Mouse (Mus musculus) hematopoietic stem cell, adult 5-6 weeks (primary cell): ENCODE measurements around the gene Hist1h1a. TPM values are rescaled to one million over a fixed set of nuclear protein-coding genes. Genes with fewer than 3 reads are reported as not detected.

Source experiments
- ATAC-seq, 2 experiments: fragments of 125-278 bp in 1 of 2; replicated peaks in 1 of 2; 2 replicates each; pipeline ENCODE4 v1.8.0; 2016 to 2017; ENCODE audit warnings: inconsistent platforms in 2 of 2, mild to moderate bottlenecking in 2 of 2, moderate number of reproducible peaks in 2 of 2, low read depth in 1 of 2, moderate TSS enrichment in 1 of 2; ENCODE audit not compliant: low FRiP score in 2 of 2, poor library complexity in 2 of 2, severe bottlenecking in 2 of 2, insufficient read depth in 1 of 2, low TSS enrichment in 1 of 2
- total RNA-seq: library from RNA; stranded (forward); fragments of 172-1452, 232-1000 nt; gene quantifications from 2 replicates; pipeline ENCODE4 v1.2.3, GENCODE M21; 2017

Gene Hist1h1a
- total RNA-seq, 1 experiment from 2014 or later = 1,487 TPM

- ATAC-seq = no peak
These were observed 10.7 kb upstream of the Hist1h1a start for GRCm38 (mm10) chr13:23752742-23753172.

DNA sequence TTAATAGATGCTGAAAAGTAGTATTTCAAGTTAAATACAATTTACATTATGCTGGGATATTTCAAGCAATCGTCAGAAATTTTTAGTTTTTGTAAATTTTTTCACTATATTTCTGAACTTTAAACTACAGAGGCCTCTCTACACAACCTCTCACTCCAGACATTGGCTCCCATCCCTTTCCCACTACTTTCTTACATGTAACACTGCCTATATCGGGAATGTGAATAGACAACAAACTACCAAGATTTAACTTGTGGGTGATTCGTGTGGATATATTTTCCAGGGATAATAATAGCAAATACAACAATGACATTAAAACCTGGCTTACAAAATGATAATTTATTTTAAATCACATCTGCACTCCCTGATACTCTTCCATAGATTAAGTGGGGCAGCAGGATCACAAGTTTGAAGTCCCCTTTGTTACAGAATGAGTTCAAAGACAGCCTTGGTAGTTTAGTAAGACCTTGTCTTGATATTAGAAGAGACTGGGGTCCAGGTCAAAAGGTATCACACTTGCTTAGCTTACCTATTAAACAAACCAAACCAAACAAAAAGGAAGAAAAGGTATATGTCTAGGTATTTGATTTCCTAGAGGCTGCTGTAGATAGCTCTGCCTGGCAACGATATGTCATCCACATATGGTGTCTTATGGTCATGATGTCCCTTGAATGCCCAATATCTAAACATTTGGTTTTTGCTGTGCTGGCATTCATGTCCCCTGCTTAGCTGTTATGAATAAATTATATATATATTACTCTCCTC lies 10.0 kb upstream of the Hist1h1a start:
- ATAC-seq = no peak

GRCm38 (mm10) chr13:23755000-23755399 lies 8.5 kb upstream of the Hist1h1a start:
- ATAC-seq = no peak

DNA sequence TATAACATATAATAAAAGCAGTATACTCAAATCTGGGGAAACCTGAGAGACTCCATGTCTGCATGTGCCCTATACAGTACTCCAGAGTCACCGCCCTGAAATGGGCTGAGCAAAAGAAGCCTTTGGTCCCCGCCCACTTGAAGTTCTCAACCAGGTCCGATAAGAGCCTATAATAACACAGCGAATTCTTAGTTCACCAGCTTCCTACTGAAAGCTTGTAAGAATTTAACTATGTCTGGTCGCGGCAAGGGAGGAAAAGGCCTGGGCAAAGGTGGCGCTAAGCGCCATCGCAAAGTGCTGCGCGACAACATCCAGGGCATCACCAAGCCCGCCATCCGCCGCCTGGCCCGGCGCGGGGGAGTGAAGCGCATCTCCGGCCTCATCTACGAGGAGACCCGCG lies 6.7 kb upstream of the Hist1h1a start, which contains the start of gene Hist1h4b:
Gene Hist1h4b, plus strand, starts transcription at position 224 of the 400 bp plus-strand sequence.
- peak; percentile 38 to 60 for ATAC-seq

DNA sequence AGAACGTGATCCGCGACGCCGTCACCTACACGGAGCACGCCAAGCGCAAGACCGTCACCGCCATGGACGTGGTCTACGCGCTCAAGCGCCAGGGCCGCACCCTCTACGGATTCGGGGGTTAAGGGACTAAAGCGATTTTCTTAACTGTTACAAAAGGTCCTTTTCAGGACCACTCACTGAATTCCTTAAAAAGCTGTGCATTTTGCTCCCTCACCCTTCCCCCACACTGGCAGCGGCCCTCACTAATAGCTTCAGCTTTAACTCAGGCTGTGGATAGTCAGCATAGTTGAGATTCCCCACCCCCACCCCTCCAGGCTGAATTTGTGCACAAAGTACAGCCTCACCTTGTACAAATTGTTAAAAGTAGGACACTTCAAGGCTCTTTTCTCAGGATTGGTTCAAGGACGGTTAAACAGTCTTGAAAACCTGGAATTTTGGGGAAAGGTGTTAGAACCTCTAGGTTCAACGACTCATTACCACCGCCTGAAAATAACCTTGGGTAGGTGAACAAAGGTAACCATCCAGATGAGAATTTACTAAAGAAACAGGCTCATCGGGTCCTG lies 6.2 kb upstream of the Hist1h1a start:
- no peak for ATAC-seq

- no peak for ATAC-seq
These were observed 5.5 kb upstream of the Hist1h1a start for GRCm38 (mm10) chr13:23757921-23758320.

DNA sequence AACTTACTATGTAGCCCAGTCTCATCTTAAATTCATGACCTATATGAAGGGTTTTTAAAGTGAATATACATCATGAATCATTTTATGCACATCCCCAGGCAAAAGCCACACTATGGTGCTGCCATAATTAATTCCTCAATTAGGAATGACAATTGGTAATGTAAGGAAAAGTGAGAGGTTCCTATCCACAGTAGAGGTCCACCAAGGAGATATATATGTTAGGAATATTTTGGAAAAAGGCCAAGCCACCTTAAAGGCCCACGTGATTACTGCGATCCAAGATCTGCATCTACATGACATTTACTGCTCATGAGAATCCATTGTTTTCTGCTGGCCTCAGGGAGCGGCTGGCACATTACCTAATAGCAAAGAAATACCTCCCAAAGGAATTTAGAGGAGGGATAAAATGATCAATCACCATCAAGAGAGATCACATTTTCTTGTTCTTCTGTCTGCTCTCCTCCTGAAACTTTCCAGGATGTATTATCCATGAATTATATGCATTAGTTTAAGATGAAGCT lies 4.2 kb upstream of the Hist1h1a start:
- ATAC-seq = no peak

DNA sequence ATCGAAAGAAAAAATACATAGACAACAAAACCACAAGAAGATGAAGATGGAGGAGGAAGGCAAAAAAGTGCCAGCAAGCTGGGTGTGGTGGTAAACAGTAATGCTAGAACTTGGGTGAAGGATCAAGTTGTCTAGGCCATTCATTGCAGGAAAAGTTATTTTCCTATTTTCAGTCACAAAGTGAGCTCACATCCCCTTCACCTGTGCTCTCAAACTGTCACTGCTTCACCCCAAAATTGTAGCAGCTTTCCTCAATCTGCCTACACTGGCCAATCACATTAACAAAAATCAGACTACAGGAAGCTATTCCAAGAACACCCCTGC lies 3.6 kb upstream of the Hist1h1a start:
- no peak for ATAC-seq

DNA sequence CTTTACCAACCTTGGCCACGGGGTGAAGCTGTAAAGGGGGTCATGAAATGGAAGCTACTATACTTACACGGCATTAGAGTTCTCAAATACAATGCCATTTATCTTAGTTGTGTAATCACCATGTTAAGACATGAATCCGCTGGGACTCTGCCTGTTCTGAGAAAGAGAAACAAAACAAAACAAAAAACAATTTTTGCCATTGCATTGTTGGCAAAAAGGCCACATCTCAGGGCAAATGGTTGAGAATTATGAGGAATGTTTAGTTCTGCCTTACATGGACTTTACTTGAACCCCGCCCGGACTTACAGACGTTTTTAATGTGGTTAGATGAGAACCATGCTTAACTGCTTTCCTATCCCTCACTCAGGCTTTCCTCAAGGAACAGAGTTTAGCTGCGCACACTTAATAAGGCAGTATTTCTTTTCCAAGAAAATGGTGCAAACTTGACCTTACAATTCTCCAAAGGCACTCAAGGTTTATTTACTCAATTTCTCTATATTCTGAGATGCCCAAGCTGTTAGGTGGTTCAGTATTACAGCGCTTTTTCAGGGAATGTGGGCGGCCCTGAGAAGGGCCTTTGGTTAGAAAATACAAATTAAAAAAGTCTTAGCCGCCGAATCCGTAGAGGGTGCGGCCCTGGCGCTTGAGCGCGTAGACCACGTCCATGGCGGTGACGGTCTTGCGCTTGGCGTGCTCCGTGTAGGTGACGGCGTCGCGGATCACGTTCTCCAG lies 3.1 kb upstream of the Hist1h1a start:
- ATAC-seq = no peak

- ATAC-seq = peak; percentile 49 to 50
These were observed 2.2 kb upstream of the Hist1h1a start, which contains the start of gene Hist1h4a for GRCm38 (mm10) chr13:23760972-23761864. Hist1h4a (minus strand) TSS chr13:23761230.

DNA sequence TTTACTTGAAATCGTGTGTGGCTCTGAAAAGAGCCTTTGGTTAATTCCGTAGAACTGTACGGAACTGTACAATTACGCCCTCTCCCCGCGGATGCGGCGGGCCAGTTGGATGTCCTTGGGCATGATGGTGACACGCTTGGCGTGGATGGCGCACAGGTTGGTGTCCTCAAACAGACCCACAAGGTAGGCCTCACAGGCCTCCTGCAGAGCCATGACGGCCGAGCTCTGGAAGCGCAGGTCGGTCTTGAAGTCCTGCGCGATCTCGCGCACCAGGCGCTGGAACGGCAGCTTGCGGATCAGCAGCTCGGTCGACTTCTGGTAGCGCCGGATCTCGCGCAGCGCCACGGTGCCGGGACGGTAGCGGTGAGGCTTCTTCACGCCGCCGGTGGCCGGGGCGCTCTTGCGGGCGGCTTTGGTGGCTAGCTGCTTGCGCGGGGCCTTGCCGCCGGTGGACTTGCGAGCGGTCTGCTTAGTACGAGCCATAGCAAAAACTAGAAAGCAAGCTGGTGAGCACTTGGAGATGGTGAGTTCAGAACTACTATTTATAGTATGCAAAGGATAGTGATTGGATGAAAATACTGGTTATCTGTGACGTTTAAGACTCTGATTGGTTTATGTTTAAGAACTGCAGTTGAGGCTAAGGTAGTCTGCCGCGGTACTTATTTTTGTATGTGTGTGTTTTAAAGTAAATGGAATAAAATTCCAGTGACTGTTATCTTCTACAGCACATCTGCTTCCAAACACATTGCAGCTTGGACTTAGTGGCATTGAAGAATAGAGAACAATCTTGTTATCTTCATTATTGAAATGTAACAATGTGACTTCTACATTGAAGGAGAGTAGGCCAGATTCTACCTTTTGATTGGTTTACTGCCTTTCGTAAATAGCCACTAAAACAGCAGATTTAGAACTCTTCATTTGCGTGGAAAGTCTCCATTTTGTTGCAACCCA lies 1.3 kb upstream of the Hist1h1a start, which contains the start of gene Hist1h3a:
Gene Hist1h3a, minus strand, starts transcription at position 516 of the 951 bp plus-strand sequence.
- ATAC-seq = peak; percentile 47 to 57; a peak in 3 of 4 replicates

DNA sequence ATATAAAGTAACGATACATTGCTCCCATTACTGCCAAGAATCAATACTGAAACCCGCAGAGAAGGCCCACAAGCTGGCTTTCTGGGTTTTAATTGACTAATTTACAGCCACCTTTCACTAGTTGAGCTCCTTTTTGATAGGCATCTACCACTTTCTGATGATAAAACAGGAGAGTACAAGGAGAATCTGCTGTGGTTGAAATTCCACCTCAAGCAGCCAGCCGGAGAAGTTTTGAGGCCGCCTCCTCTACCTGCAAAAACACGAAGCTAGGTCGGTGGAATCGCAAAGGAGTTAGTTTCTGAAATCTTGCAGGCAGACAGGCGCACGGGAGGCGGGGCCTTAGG lies 252 bp upstream of the Hist1h1a start:
- no peak for ATAC-seq

DNA sequence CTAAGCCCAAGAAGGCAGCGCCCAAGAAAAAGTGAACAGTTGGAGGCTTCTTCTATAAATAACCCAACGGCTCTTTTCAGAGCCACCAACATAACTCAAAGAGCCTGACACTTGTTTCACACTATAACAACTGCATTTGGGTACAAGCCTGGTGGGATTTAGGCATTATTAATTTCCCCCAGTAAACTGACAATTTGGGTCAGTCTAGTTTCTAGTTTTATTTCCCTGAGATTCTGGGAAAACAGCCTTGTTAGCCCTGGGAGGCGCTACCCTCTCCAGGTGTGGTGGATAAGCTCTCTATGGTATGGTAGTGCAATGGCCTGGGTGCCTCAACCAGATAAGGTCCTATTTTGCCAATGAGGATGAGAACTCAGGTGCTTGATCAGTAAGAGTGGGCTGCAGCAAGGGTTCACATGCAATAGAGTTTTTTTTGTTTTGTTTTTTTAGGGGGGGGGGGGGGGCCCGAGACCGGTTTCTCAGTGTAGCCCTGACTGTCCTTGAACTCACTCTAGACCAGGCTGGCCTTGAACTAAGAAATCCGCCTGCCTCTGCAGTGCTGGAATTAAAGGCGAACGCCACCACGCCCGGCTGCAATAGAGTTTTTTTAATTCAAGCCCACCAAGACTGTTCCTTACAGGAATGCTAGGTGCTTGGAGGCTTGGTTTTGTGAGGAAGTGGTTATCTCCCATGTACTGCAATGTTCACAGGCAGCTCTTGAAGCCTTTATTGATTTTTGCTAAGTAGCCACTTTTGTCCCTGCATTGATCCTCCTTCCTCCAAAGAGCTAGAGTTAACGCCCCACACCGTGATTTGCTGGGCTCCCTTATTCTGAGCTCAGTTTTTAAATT lies 1.1 kb downstream of the Hist1h1a start:
- no peak for ATAC-seq

DNA sequence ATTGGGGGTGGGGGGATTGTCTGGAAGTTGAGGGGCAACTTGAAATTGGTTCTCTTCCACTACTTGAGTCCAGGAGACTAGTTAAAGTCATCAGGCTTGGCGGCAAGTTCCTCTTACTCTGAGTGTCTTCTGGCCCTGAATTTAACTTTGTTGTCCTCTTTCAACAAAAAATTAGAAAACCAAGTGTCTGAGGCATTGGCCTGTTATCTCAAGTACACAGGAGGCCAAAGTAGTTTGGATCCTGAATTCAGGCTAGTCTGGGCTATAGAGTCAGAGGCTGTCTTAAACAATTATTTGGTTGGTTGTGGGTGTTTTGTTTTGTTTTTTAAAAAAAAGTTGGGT lies 1.7 kb downstream of the Hist1h1a start:
- no peak for ATAC-seq

DNA sequence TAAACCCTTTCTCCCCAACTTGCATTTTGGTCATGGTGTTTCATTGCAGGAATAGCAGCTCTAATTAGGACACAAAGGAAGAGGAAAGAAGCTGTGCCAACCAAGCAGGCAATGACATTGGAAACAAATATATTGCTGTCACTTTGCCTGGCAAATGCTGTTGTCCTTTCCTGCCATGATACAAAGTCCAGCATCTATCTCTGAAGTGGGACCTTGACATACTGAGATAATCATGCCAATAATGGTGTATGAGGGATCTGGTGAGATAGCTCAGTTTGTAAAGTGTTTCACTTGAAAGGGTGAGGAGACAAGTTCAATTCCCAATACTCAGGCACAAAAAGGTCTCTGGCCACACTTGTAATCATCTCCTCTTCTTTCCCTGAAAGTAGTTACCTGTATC lies 3.3 kb downstream of the Hist1h1a start:
- no peak for ATAC-seq
